Comparison of ENCODE assay signal across 15 mouse cellular contexts in the genomic region with DNA sequence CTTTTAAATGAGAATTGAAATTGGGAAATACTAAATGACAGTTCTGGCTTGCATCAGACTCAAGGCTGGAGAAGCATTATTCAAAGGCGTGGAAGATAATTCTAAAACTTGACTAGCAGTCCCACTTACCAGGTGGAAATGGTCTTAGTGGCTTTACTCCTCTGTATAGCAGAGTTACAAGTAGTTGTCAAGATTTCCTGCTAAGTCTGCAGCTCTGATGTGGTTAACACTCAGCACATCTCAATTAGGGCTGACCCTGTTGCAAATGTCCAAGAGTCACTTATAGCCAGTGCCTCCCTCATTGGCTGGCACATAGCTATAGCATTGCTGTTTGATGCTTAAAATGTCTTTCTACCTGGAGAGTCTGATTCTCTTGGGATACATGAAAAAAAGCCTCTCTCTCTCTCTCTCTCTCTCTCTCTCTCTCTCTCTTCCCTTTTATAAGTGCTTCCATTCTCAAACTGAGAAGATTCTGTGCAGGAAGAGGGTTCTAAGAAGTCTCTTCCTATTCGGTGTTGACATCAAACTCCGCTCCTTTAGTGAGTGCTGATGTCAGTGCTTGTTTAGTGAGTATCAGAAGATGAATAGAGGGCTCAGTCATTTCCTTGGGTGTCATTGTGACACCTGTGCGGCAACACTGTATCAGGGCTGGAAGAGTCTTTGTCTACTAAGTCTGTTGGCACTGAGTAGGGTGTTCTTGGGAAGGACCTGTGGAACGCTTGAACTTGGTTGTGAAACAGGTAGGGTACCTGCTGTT. TPM values are rescaled to one million over a fixed set of nuclear protein-coding genes. Genes with fewer than 3 reads are reported as not detected.
A peak's percentile ranks its signal among the peaks of the same experiment; 100 is the strongest.
DNase-seq lines count a peak whose midpoint lies in the region; TF ChIP-seq lines count a peak whose summit lies in the region.
"Had no signal": no experiment of that assay in that cellular context is flagged by ENCODE, and none has a peak within 500 bp of the region (broad histone marks: within the 10 kb centered on the region; RNA-seq: fewer than 3 reads in every experiment).

No protein-coding gene starts in this region.

- H3K36me3 ChIP-seq in spleen, adult 2 months (ENCODE audit: control insufficient read depth, insufficient read depth, low read length), result no peaks in the 10 kb centered on the region
- H3K36me3 ChIP-seq: hindbrain, embryonic 13.5 days; limb, embryonic 13.5 days had no signal

- no peaks in the 10 kb centered on the region; the same call in 1 of the 2 replicates for H3K4me1 ChIP-seq in spleen, adult 2 months (ENCODE audit: control insufficient read depth, insufficient read depth, insufficient read length)
- peaks cover 25% of the 10 kb centered on the region for H3K4me1 ChIP-seq in brown adipose tissue, adult 24 weeks (ENCODE audit: control insufficient read depth, insufficient read depth, insufficient read length, low read length)

- H3K27ac ChIP-seq in spleen, adult 2 months (ENCODE audit: insufficient read depth, low read length), result peak overlapping the region; percentile 38
- peak overlapping the region; percentile 23; the same call in 1 of the 2 replicates for H3K27ac ChIP-seq in brown adipose tissue, adult 24 weeks (replicated peaks; ENCODE audit: low read depth, low read length)
- H3K27ac ChIP-seq: hindbrain, embryonic 13.5 days; limb, embryonic 13.5 days; stomach, postnatal 0 days had no signal

- TF ChIP-seq CTCF in spleen, adult 2 months (IDR thresholded peaks at IDR 0.05; ENCODE audit: extremely low read depth, insufficient read depth, insufficient read length, insufficient replicate concordance), result no peak

- no peak overlapping the region for H3K4me3 ChIP-seq in spleen, adult 2 months (ENCODE audit: extremely low read depth, insufficient read depth, insufficient read length)
- no peak overlapping the region for H3K4me3 ChIP-seq in brown adipose tissue, adult 24 weeks (ENCODE audit: insufficient read depth, low read depth, low read length)
- H3K4me3 ChIP-seq: hindbrain, embryonic 13.5 days; limb, embryonic 13.5 days had no signal

- WGBS in spleen, adult 2 months, result 75% methylated on average over 5 of the region's 5 CpGs

- no peak for TF ChIP-seq POLR2A in spleen, adult 2 months (IDR thresholded peaks at IDR 0.05; ENCODE audit: low read depth, low read length)

- peak in 1 of 2 experiments; percentile 26 for DNase-seq in spleen, adult 2 months (ENCODE audit: low read depth in 1 of 2, low spot score in 2 of 2)
- DNase-seq in spleen, adult 12 weeks (ENCODE audit: low spot score), result no peak
- peak; percentile 86 for DNase-seq in naive thymus-derived CD4-positive, alpha-beta T cell, adult 2 months (ENCODE audit: low read depth)
- no peak for DNase-seq in testis, postnatal 10 days (ENCODE audit: low spot score)
- no peak for DNase-seq in kidney, adult 9 months
- DNase-seq in cerebellum, postnatal 25 days, result no peak
- DNase-seq: embryo, embryonic 11 days; kidney, adult 11 months; kidney, postnatal 25 days; layer of hippocampus, adult 9-11 months; midbrain, embryonic 14.5 days had no signal

- no peaks in the 10 kb centered on the region for H3K27me3 ChIP-seq in spleen, adult 2 months (ENCODE audit: control insufficient read depth, insufficient read depth, low read length)
- H3K27me3 ChIP-seq: hindbrain, embryonic 13.5 days; limb, embryonic 13.5 days had no signal

RNA-seq across cellular contexts. Expression of a gene that starts 3.0 kb away (rescaled TPM):
- polyA plus RNA-seq in spleen, adult 2 months (2012; rRNA removed), result 7.2 and 9.3 TPM in 2 replicates
- polyA plus RNA-seq in brown adipose tissue, adult 24 weeks (2012; ENCODE audit: insufficient read depth, insufficient read length, missing spikeins), result 43.3 and 57.1 TPM in 2 replicates

RNA-seq across cellular contexts. Expression of a gene that starts 3.1 kb away (rescaled TPM):
- 4.4 TPM in 2 replicates for polyA plus RNA-seq in spleen, adult 2 months (2012; rRNA removed)
- 82.7 and 125 TPM in 2 replicates for polyA plus RNA-seq in brown adipose tissue, adult 24 weeks (2012; ENCODE audit: insufficient read depth, insufficient read length, missing spikeins)

RNA-seq across cellular contexts. Expression of a gene that starts 31.3 kb away (rescaled TPM):
- polyA plus RNA-seq in spleen, adult 2 months (2012; rRNA removed), result 2.6 and 3.6 TPM in 2 replicates
- polyA plus RNA-seq in brown adipose tissue, adult 24 weeks (2012; ENCODE audit: insufficient read depth, insufficient read length, missing spikeins), result 3.0 and 6.1 TPM in 2 replicates

Comparison
In these comparisons a context has a peak if more than half of its experiments do, and no peak if none do; other contexts are left out.
1. RNA of a gene that starts 3.1 kb away (polyA plus RNA-seq): 82.7 to 125 TPM in brown adipose tissue, adult 24 weeks; 4.4 TPM in spleen, adult 2 months; every median in the first group is over 10 times any median in the second.